Mouse (Mus musculus) cerebellum, adult 9-10 months (tissue): ENCODE measurements around the gene Zfp384.
"Not testable (repeated sequence)": the region's sequence is repeated elsewhere in the genome, so short reads cannot be mapped to it uniquely, and the experiment has no call there.

Experiments used
- DNase-seq: peaks from one replicate; pipeline ENCODE4 v3.0.0; 2022

Gene Zfp384

GRCm38 (mm10) chr6:125030532-125030931 lies 21.6 kb downstream of the Zfp384 start:
- not testable (repeated sequence) for DNase-seq

- no peak for DNase-seq
Measured at GRCm38 (mm10) chr6:125031604-125032003, 22.7 kb downstream of the Zfp384 start.

GRCm38 (mm10) chr6:125038666-125039065 lies 29.7 kb downstream of the Zfp384 start:
- DNase-seq: peak; percentile 60

DNA sequence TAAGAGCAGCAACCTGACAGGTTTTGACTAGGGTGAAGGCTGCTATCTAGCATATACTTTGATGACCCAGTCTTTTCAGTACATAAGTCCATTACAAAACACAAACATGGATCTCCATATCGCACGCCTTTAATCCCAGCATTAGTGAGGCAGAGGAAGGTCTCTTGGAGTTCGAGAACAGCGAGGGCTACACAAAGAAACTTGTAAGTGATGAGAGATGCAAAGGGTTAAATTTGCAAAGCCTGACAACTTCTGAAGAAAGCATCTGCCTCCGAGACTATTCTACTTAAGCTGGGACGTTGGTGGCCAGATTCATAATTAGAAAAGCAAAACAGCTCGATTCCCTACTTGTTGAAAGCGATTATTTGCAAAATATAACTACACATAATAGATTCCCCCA lies 30.2 kb downstream of the Zfp384 start:
- DNase-seq: no peak

- DNase-seq: peak; percentile 95
Measured at GRCm38 (mm10) chr6:125039533-125040153, 30.7 kb downstream of the Zfp384 start, which contains the start of gene Ing4. Gene Ing4 (plus strand): TSS chr6:125039760.

- peak; percentile 55 for DNase-seq
Measured at GRCm38 (mm10) chr6:125040221-125040620, 31.3 kb downstream of the Zfp384 start.

DNA sequence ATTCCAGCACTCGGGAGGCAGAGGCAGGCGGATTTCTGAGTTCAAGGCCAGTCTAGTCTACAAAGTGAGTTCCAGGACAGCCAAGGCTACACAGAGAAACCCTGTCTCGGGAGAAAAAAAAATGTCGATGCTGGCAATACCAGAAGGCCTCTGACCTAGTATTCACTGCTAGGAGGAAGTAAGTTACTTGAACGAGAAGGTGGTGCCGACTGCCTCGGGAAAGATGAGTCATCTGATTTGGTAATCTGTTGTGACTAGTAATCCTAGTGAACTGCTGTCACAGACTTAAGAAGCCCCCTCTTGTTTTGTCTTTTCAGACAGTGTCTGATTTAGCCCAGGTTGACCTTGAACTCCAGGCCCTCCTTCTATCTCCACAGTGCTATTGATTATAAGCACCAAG lies 32.1 kb downstream of the Zfp384 start:
- DNase-seq: no peak

- DNase-seq: no peak
Measured at GRCm38 (mm10) chr6:125042081-125042480, 33.1 kb downstream of the Zfp384 start.

DNA sequence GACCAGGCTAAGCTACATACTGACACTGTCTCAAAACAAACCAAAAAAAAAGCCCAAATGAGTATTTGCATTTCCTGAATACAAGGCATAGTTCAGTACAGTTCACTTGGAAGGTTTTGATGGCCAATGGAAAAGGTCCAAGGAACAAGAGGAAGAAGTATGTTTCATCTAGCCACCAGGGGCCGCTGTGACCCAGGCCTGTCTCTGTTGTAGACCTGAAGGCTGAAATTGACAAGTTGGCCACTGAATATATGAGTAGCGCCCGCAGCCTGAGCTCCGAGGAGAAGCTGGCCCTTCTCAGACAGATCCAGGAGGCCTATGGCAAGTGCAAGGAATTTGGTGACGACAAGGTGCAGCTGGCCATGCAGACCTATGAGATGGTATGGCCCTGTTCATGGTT lies 37.7 kb downstream of the Zfp384 start:
- peak; percentile 89 for DNase-seq

DNA sequence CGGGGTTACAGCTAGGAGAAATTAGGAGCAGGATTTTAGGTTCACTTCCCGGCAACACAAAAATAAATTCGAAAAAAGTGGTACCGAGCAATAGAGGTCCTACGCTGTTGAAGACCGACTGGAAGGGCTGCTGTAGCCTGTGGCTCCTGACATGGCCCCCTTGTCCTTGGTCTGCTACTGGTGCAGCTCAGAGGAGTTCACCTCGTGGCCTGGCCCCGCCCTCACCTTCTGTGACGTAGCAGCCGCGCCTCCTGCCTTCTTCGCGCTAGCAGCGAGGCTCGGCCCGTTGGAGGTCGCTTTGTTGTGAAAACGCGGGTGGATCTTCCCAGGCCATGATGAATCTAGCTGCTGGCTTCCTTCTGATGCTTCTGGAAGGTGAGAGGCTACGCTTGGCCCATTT lies 40.7 kb downstream of the Zfp384 start, which contains the start of gene Acrbp:
Acrbp (plus strand) TSS at position 12 of the 400 bp plus-strand sequence.
- DNase-seq: no peak

DNA sequence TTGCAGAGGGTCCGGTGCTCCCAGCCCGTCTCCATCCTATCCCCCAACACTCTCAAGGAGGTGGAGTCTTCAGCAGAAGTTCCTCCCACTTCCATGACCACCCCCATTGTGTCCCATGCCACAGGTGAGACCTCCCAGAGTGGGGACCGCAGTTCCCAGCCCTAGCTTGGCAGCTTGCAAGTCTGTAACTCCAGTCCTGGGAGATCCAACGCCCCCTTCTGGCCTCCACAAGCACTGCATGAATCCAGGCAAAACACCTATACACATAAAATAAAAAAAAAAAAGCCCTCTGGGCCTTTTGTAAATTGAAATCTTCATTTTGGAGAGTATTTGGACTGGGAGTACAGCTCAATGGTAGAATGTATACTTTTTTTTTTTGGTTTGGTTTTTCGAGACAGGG lies 42.3 kb downstream of the Zfp384 start:
- DNase-seq: no peak

GRCm38 (mm10) chr6:125061493-125061892 lies 52.5 kb downstream of the Zfp384 start:
- no peak for DNase-seq

DNA sequence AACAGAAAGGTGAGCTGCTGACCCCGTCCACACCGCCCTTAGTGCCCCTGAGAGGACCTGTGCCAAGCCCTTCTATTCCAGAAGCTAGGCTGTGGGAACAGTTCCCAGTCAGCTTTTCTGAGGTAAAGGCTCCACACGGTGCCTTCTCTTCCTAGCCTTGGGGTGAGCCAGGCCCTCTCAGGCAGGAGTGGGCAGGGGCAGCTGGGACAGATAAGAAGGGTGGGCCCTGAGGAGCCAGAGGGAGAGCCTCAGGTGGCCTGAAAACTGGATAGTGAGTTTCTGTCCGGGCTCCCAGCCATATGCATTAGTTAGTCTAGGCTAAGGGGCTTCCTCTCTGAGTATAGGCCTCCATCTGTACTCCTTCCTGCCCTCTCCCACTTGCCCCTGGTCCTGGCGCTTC lies 53.6 kb downstream of the Zfp384 start:
- no peak for DNase-seq

DNA sequence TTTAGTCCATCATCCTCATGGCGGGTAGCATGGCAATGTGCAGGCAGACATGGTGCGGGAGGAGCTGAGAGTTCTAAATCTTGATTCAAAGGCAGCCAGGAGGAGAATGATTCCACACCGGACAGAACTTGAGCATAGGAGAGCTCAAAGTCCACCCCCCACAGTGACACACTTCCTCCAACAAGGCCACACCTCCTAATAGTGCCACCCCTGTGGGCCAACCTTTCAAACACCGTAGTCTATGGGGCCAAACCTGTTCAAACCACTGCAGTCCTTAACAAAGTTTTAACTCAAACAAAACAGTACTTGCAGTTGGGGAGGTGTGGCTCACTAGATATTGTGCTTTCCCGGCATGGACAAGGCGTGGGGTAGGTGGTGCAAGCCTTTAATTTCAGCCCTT lies 55.0 kb downstream of the Zfp384 start:
- no peak for DNase-seq

DNA sequence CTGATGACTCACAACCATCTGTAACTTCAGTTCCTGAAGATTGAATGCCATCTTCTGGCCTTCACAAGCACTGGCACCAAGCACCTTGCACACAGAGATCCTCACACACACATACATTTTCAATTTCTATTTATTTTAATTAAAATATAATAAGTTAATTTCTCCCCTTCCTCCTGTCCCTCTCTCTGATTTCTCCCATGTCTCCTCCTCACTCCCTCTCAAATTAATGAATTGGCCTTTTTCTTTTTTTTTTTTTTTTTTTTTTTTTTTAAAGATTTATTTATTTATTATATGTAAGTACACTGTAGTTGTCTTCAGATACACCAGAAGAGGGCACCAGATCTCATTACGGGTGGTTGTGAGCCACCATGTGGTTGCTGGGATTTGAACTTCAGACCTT lies 56.3 kb downstream of the Zfp384 start:
- DNase-seq: not testable (repeated sequence)

DNA sequence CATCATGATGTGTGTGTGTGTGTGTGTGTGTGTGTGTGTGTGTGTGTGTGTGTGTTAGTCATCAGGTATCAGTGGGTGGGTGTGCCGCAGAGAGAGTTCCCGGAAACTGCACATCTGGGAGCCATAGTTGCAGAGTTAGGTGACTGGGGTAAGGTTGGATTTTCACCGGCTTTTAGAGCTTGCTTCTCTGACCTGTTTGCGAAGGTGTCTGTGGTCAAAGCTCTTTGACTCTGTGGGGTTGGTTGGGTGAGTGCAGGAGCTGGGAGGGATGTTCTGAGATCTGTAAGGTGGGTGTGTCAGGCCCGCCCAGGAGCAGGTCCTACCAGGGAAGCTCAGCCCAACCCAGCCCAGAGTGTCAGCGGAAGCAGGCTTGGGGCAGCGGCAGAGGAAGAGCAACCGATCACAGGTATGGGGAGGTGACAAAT lies 58.6 kb downstream of the Zfp384 start, which contains the start of gene Lpar5:
Lpar5 (plus strand) TSS at position 350 of the 425 bp plus-strand sequence.
- DNase-seq: no peak

- no peak for DNase-seq
Measured at GRCm38 (mm10) chr6:125071170-125071895, 62.4 kb downstream of the Zfp384 start.

DNA sequence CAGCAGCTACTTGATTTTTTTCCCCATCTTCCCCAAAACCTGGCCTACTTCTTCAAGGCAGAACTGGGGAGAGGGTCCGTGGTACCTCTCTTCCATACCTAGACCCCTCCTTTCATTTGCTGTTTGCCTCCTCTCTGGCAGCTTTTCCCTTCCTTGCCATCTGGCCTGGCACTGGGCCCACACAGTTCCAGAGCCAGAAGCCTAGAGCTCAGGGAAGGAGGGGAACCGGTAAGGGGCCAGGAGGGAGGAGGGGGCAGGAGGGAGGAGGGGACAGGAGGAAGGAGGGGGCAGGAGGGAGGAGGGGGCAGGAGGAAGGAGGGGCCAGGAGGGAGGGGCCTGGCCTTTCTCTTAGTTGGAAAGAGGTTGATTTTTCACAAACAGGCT lies 62.9 kb downstream of the Zfp384 start:
- peak; percentile 90 for DNase-seq

- DNase-seq: no peak
Measured at GRCm38 (mm10) chr6:125073825-125074224, 64.9 kb downstream of the Zfp384 start.

DNA sequence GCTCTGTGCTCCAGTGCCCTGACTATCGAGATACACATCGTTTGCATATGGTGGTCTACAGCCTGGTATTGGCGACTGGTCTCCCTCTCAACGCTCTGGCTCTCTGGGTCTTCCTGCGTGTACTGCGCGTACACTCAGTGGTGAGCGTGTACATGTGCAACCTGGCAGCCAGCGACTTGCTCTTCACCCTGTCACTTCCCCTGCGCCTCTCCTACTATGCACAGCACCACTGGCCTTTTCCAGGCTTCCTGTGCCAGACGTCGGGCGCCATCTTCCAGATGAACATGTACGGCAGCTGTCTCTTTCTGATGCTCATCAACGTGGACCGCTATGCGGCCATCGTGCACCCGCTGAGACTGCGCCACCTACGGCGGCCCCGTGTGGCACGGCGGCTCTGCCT lies 72.4 kb downstream of the Zfp384 start:
- DNase-seq: no peak

- DNase-seq: peak; percentile 88
Measured at GRCm38 (mm10) chr6:125081797-125082560, 73.0 kb downstream of the Zfp384 start.

DNA sequence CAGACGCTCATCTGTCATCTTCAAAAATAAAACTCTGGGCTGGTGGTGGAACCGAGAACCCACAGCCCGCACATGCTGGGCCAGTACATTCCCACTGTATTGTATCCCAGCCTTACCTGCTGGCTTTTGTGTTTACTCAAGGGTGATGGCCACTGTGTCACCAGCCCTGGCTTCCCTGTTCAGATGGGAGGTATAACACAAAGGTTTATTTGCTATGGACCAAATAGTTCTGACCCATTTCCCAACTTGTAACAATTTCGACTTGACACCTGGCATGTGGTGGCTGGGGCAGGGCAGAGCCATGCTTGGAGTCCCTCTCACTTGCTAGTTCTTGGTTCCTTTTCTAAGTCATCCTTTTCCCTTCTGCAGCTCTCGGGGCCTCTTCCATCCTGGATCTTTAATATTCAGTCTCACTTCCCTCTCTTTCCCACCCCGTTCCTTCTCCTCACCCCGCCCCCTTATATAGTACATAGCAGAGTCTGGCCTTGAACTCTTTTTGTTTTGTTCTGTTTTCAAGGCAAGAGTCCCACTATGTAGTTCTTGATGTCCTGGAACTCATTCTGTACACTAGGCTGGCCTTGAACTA lies 73.9 kb downstream of the Zfp384 start:
- DNase-seq: no peak

- peak; percentile 86 for DNase-seq
Measured at GRCm38 (mm10) chr6:125084424-125084823, 75.5 kb downstream of the Zfp384 start.
